Mouse (Mus musculus): ENCODE data around the gene Hspb8. TPM values are rescaled to one million over a fixed set of nuclear protein-coding genes. Genes with fewer than 3 reads are reported as not detected.

Hspb8 gene
- total and polyA plus RNA-seq, 3 experiments: not detected

GRCm38 (mm10) chr5:116443459-116443940 lies 20.8 kb upstream of the Hspb8 start:
- no peaks in the 10 kb centered on the region for H3K4me1 ChIP-seq (ENCODE audit: control insufficient read depth in 1 of 2, insufficient read depth in 2 of 2, low read length in 2 of 2)
- no peaks in the 10 kb centered on the region for H3K36me3 ChIP-seq (ENCODE audit: control insufficient read depth in 1 of 2, insufficient read depth in 2 of 2, low read length in 2 of 2)
- no peak for TF ChIP-seq KAT2A (conservative IDR thresholded peaks at IDR 0.05; ENCODE audit: low read depth, low read length)
- no peak for TF ChIP-seq ZC3H11A (IDR thresholded peaks at IDR 0.05; ENCODE audit: low read depth, low read length)
- TF ChIP-seq POLR2AphosphoS2 (IDR thresholded peaks at IDR 0.05; ENCODE audit: low read length): no peak
- TF ChIP-seq TCF12 (IDR thresholded peaks at IDR 0.05; ENCODE audit: low read depth, low read length): no peak
- no peak for TF ChIP-seq HCFC1 (IDR thresholded peaks at IDR 0.05; ENCODE audit: low read depth, low read length)
- no peak for TF ChIP-seq TAL1 (IDR thresholded peaks at IDR 0.05; ENCODE audit: low read length)
- no peak for TF ChIP-seq GABPA (IDR thresholded peaks at IDR 0.05; ENCODE audit: low read depth, low read length)
- TF ChIP-seq USF2 (IDR thresholded peaks at IDR 0.05; ENCODE audit: borderline replicate concordance in 1 of 2, insufficient read depth in 1 of 2, low read depth in 1 of 2, low read length in 2 of 2): no peak
- no peak for TF ChIP-seq NRF1 (IDR thresholded peaks at IDR 0.05; ENCODE audit: insufficient read depth, low read depth, low read length, poor library complexity, severe bottlenecking)
- no peak for TF ChIP-seq ZMIZ1 (IDR thresholded peaks at IDR 0.05; ENCODE audit: low read depth, low read length)
- TF ChIP-seq RCOR1 (IDR thresholded peaks at IDR 0.05; ENCODE audit: low read depth, low read length): no peak
- no peak for TF ChIP-seq ZKSCAN1 (IDR thresholded peaks at IDR 0.05; ENCODE audit: low read depth, low read length)
- no peak for TF ChIP-seq MAX (IDR thresholded peaks at IDR 0.05; ENCODE audit: low read length)
- no peak for TF ChIP-seq POLR2AphosphoS5 (IDR thresholded peaks at IDR 0.05; ENCODE audit: borderline replicate concordance, low read depth, low read length)
- TF ChIP-seq MAFK (IDR thresholded peaks at IDR 0.05; ENCODE audit: borderline replicate concordance, low read depth, low read length): no peak
- TF ChIP-seq BHLHE40 (IDR thresholded peaks at IDR 0.05; ENCODE audit: borderline replicate concordance, low read depth, low read length): no peak
- TF ChIP-seq GATA1 (IDR thresholded peaks at IDR 0.05; ENCODE audit: low read depth, low read length): no peak
- H3K27ac ChIP-seq (ENCODE audit: control insufficient read depth, low read depth, low read length): no peak overlapping the region
- H3K4me3 ChIP-seq (ENCODE audit: control insufficient read depth in 1 of 2, insufficient read depth in 1 of 2, low read depth in 2 of 2, low read length in 2 of 2): no peak overlapping the region
- H3K9me3 ChIP-seq (replicated peaks; ENCODE audit: insufficient read depth, low read length): no peaks in the 10 kb centered on the region
- no peaks in the 10 kb centered on the region for H3K27me3 ChIP-seq (ENCODE audit: control insufficient read depth in 1 of 2, insufficient read depth in 2 of 2, low read length in 2 of 2)
- no peak for DNase-seq (ENCODE audit: low read depth, low spot score)
- no peak overlapping the region for H3K9ac ChIP-seq (ENCODE audit: control insufficient read depth, low read depth, low read length, poor library complexity, severe bottlenecking)
- no peaks in the 10 kb centered on the region for H3K79me2 ChIP-seq (ENCODE audit: control insufficient read depth, insufficient read depth, low read length, poor library complexity)

DNA sequence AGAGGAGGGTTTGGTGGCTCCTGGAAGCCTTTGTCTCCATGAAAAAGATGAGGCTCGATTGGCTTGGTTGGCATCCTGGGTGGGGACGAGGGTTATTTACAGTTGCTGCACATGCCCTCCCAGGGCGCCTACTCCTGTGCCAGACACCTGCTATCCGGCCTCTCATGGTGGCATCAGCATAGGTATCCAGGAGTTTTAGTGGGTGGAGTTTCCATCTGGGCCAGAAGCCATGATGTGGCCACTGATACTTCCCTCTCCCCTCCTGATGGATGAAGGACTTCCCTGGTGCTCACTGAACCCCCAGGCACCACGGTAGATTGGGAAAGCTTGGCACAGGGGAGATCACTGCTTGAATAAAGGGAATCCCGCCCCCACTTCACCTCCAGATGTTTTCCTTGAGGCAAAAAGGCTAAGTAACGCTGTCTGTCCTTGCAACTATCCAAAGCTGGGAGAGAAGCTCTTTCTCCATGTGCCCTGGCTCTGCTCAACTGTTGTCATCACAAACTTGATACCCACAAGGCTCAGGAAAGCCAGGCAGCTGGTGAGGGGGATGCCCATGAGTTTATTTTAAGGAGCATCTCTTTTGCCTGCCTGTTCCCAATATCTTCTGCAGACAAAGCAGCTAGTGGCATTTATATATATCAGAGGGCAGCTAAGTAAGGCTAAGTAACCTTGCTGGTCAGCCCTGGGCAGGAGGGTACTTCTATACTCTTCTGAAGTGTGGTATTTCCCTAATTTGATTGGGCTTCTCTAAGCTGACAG lies 20.2 kb upstream of the Hspb8 start:
- no peaks in the 10 kb centered on the region for H3K9me3 ChIP-seq (replicated peaks; ENCODE audit: insufficient read depth, low read length)
- H3K9ac ChIP-seq (ENCODE audit: control insufficient read depth, low read depth, low read length, poor library complexity, severe bottlenecking): no peak overlapping the region
- no peaks in the 10 kb centered on the region for H3K36me3 ChIP-seq (ENCODE audit: control insufficient read depth in 1 of 2, insufficient read depth in 2 of 2, low read length in 2 of 2)
- no peak for DNase-seq (ENCODE audit: low read depth, low spot score)
- no peak overlapping the region for H3K27ac ChIP-seq (ENCODE audit: control insufficient read depth, low read depth, low read length)
- H3K4me1 ChIP-seq (ENCODE audit: control insufficient read depth in 1 of 2, insufficient read depth in 2 of 2, low read length in 2 of 2): no peaks in the 10 kb centered on the region
- H3K4me3 ChIP-seq (ENCODE audit: control insufficient read depth in 1 of 2, insufficient read depth in 1 of 2, low read depth in 2 of 2, low read length in 2 of 2): no peak overlapping the region
- no peak for TF ChIP-seq TAL1 (IDR thresholded peaks at IDR 0.05; ENCODE audit: low read length)
- TF ChIP-seq POLR2AphosphoS2 (IDR thresholded peaks at IDR 0.05; ENCODE audit: low read length): no peak
- no peak for TF ChIP-seq MYC (IDR thresholded peaks at IDR 0.05; ENCODE audit: low read depth, low read length)
- no peak for TF ChIP-seq RAD21 (IDR thresholded peaks at IDR 0.05; ENCODE audit: low read depth, low read length)
- TF ChIP-seq UBTF (IDR thresholded peaks at IDR 0.05; ENCODE audit: borderline replicate concordance, insufficient read depth, low read depth, low read length): no peak
- TF ChIP-seq GATA1 (IDR thresholded peaks at IDR 0.05; ENCODE audit: low read depth, low read length): no peak
- TF ChIP-seq ELF1 (IDR thresholded peaks at IDR 0.05; ENCODE audit: low read depth, low read length): no peak
- no peak for TF ChIP-seq ZKSCAN1 (IDR thresholded peaks at IDR 0.05; ENCODE audit: low read depth, low read length)
- TF ChIP-seq SIN3A (IDR thresholded peaks at IDR 0.05; ENCODE audit: low read length): no peak
- TF ChIP-seq RCOR1 (IDR thresholded peaks at IDR 0.05; ENCODE audit: low read depth, low read length): no peak
- no peak for TF ChIP-seq NELFE (IDR thresholded peaks at IDR 0.05; ENCODE audit: low read depth, low read length)
- TF ChIP-seq BHLHE40 (IDR thresholded peaks at IDR 0.05; ENCODE audit: borderline replicate concordance, low read depth, low read length): no peak
- TF ChIP-seq CHD2 (IDR thresholded peaks at IDR 0.05; ENCODE audit: low read length): no peak
- no peaks in the 10 kb centered on the region for H3K79me2 ChIP-seq (ENCODE audit: control insufficient read depth, insufficient read depth, low read length, poor library complexity)
- H3K27me3 ChIP-seq (ENCODE audit: control insufficient read depth in 1 of 2, insufficient read depth in 2 of 2, low read length in 2 of 2): no peaks in the 10 kb centered on the region

Data from MEL (cell line).